Mouse (Mus musculus): ENCODE measurements around the gene Tln1.

The Tln1 gene

DNA sequence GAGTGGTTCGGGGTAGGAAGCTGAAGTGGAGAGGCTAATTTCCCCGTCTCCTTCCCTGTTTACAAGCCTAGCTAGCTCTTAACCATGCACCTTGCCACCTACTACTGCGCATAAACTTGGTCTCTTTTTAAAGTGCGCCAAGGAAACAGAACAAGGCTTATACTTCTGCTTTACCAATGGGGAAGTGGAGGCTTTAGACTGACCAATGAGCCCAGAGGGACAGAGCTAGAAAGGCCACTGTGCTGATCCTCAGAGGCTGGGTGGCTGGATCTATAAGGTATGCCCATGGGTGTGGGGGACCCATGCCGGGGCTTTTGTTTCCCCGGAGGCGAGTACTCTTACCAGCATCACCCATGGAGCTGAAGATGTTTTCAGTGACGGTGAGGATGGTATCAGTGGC lies 15.3 kb downstream of the Tln1 start:
- DNase-seq (ENCODE audit: low spot score in 2 of 2): no peak

DNA sequence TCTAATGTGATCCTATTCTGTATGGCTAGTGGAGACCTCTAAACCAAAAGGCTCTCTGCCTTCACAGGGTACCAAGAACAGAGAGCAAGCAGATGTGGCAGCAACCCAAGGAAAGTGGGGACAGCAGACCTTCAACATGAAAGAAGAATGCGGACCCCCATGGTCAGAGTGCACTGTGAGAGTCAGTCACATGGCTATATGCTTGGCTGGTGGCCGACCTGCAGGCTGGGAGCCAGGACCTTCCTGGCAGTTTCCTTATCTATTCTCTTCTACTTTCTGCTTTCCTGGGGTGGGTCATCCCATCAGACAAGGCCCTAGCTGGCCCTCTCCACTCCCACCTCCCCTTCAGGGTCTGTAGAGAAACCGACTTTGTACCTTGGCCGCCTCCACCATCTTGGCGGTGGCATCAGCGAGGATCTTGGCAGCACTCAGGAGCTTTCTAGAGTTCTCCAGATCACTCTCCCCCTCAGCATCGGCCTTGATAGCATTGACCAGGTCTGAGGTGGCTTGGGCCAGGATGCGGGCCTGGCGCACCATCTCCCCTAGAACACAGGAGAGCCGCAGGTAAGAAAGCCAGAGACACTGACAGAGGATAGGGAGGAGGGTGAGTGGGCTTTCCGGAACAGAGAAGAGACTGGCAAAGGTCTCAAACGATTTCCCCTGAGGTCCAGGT lies 16.0 kb downstream of the Tln1 start:
- DNase-seq (ENCODE audit: low spot score in 2 of 2): no peak

DNA sequence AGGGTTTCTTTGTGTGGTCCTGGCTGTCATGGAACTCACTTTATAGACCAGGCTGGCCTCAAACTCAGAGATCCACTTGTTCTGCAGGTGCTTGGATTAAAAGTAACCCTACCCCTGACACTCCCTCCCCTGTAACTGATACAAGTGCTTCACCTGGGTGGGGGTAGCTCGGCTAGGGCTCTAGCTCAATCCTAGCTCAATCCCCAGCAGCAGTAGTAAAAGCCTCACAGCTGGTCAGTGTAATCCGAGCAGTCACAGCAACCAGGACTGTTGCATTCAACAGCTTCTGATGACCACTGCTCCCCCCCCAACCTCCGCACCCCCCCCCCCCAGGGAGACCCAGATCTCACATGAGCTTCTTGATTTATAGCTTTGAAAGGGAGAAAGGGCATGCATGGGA lies 20.4 kb downstream of the Tln1 start:
- DNase-seq (ENCODE audit: low spot score in 2 of 2): no peak

DNA sequence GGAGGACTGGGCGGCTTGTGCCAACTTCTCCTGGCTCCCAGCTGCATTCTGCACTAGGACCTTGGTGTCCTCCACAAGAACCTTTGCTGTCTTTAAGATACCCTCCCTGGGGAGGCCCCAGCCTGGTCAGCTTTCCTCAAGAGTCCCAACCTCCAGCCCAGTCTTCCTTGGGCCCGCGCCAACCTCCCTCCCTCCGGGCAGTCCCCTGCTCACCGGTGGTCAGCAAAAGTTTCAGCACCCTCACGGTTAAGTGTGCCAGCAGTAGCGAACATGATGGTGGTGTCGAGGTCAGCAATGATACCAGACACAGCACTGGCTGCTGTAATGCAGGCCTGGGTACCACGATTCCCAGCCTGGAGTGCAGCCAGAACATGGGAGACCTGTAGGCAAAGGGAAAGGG lies 26.5 kb downstream of the Tln1 start:
- DNase-seq (ENCODE audit: low spot score in 2 of 2): no peak

DNA sequence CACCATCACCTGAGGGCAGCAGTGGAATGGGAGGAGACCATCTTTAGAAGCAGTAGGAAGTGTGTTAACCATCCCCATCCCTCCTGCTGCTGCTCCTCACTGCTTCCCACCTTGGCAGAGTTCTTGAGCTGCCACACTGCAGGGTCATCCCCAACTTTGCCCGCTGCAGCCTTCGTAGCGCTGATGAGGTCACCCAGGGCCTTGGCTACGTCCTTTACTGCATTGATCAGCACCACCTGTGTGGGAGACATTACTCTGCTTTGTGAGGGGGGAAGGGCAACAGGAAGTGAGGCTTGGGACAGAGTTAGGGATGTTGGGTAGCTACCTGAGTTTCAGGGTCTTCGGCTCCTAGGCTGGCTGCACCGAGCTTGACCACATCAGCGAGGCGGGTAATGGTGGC lies 26.9 kb downstream of the Tln1 start:
- DNase-seq (ENCODE audit: low spot score in 2 of 2): no peak

DNA sequence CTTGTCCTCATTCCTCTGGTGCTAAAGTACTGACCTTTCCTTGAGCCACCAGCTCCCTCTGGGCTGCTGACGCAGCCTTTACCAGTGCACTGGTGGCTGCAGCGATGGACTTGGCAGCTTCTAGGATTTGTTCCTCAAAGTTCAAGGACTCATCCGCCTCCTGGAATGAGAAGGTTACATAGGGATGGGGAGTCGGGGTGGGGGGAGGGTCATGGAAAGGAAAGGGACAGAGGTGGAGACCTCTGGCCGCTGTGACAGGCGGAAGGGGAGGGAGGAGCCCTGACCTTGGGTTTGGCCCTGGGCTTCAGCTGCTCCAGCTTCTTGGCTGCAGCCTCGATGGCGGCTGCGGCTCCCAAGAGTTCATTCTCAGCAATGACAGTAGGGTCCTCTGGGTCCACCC lies 29.2 kb downstream of the Tln1 start:
- DNase-seq (ENCODE audit: low spot score in 2 of 2): no peak

DNA sequence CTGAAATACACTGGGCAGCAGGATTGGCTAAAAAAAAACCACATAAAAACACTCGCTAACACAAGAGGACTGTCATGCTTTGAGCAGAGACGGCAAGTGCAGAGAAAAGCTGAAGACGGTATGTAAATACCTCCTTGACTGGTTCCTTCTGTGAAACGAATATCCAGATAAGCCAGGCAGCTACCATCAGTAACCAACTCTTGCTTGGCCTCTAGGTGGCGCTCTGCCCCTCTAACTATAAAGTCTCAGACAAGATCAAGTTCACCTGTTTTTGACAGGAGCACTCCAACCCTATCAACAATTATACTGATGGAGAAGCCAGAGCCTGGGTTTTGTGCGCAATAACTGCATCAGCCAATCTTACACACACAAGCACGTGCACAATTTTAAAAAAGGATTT lies 31.9 kb downstream of the Tln1 start:
- DNase-seq (ENCODE audit: low spot score in 2 of 2): peak; percentile 55 to 77

DNA sequence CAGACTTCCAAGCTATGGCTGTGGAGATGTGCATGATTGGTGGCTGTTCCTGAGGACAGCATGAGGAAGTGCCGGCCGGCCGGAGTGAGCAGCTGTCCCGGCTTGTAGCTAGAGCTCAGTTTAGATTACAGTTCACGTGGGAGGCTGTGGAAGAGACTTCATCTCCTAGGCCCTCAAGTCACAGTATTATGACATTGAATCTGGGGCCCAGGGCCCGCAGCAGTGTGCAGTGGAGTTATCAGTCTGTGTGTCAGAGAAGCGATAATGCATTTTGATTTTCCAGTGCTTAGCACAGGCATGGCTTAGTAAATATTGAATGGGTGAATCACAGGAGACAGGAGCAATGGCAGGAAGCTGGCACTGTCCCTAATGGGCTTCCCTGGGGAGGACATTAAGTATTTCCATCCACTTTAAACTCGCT lies 32.4 kb downstream of the Tln1 start:
- DNase-seq (ENCODE audit: low spot score in 2 of 2): no peak

DNA sequence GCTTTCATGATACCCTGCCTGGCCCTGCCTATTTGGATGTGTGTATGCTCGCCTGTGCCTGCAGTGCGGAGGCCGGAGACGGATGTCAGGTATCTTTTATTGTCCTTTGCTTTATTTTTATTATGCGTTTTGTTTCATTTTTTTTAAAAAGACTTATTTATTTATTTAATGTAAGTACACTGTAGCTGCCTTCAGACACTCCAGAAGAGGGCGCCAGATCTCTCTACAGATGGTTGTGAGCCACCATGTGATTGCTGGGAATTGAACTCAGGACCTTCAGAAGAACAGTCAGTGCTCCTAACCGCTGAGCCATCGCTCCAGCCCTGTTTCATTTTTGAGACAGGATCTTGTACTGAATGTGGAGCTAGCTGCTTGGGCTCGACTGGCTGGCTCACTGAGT lies 34.0 kb downstream of the Tln1 start:
- DNase-seq (ENCODE audit: low spot score in 2 of 2): no peak

DNA sequence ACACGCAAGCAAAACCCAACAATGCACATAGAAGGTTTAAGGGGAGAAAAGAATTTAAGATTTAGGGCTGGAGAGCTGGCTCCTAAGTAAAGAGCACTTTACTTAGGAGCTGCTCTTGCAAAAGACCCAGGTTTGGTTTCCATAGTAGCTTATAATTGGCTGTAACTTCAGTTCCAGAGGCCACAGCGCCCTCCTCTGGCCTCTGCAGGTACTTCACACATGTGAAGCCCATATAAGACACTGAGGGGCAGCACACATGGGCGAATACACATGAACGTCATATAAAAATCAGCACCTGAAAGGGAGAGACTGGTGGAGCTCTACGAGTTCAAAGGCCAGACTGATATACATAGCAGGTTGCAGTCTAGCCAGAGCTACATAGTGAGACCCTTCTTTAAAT lies 34.6 kb downstream of the Tln1 start:
- DNase-seq (ENCODE audit: low spot score in 2 of 2): no peak

DNA sequence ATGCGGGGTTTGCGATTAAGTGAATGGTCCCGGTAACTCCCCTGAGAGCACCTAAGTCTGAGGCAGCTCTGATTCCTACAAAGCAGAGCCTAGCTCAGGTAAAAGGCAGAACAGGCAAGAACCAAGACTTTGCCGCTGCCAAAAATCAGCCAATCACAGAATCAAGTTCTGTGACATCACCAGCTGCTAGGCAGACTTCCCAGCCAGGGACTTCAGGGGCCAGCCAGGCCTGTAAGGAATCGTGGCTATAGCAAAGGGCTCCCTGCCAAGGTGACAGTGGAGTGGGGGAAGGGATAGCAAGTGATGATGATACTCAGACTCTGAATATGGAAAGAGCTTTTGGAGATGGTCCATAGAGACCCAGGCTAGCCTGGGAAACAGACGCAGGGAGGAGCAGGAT lies 42.5 kb downstream of the Tln1 start:
- peak; percentile 66 to 84 for DNase-seq (ENCODE audit: low spot score in 2 of 2)

DNA sequence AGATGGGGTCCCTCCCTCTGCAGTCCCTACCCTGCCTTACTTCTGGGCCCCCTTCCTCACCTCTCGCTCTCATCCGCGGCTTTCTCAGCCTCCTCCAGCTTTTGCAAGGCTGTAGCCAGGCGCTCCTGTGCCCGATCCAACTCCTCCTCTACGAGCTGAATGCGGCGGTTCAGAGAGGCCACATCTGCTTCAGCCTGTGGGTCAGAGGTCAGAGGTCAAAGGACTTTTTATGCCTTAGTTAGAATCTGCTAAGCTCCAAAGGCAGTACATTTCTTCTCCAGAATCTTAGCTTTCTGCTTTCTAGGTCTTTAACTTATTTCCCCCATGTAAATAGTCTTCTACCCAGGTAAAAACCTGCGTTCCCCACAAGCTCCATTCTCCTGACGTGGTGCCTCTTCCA lies 42.9 kb downstream of the Tln1 start:
- DNase-seq (ENCODE audit: low spot score in 2 of 2): no peak

DNA sequence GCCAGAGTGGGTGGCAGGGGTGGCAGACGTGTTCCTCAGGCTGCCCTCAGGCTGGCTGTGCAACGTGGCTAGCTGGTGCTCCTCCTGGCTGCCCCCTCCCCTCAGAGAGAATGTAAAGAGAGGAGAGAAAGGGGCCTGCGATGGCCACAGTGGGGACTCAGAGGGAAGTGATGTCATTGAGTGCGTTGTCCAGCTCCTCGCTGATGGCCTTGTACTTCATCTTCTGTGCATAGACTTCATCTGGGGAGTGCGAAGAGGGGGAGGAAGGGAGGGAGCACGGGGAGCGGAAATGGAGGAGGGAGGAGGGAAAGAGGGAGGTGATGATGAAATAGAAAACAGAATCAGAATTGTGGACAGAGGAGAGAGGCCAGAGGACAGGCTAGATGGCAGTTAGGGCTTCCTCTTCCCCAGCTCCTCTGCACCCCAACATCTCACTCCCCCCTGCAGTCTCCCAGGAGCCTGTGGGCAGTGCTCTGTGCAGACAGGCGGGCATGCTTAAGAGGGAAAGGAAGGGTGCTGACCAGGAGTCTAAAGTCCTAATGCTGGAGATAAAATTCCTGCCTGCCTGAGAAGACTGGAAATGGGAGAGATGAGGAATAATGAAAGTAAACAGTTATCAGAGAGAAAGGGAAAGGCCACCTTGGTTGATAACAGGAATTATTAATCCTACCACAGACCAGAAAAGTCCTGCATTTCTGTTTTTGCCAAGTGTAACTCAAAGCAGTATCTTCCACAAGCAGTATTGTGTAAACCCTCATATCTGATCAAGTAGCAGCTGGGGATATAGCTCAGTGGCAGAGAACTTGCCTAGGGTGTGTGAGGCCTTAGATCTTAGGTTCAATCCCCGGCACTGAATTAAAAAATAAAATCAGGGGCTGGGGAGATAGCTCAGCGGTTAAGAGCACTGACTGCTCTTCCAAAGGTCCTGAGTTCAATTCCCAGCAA lies 46.5 kb downstream of the Tln1 start:
- DNase-seq (ENCODE audit: low spot score in 2 of 2): no peak

DNA sequence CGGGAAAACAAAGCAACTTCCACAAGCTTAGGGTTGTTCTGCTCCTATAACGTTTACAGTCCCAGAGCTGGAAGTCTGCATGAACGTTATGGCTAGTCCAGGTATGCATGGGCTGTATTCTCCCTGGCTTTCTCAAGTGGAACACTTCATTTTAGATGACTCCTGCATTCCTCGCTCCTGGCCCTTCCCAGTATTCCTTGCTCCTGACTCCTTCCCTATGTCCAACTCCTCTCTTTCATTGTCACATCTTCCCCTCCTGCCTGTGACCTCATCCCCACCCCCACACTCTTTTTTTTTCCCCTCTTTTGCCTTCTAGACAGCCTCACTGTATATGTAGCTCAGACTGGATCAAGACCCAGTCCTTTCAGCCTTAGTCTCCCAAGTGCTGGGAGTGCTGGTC lies 48.7 kb downstream of the Tln1 start:
- no peak for DNase-seq (ENCODE audit: low spot score in 2 of 2)

DNA sequence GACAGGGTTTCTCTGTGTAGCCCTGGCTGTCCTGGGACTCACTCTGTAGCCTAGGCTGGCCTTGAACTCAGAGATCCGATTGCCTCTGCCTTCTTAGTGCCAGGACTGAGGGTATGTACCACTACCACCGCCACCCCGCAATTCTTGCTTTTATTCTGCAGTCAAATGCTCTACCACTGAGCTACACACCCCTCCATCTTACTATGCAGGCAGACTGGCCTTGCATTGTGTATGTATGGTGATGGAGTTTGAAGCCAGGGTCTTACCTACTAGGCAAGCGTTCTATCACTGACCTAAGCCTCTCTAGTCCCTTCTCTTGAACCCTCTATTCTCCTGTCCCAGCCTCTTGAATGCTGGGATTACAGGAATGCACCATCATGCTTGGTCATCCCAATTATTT lies 49.2 kb downstream of the Tln1 start:
- DNase-seq (ENCODE audit: low spot score in 2 of 2): no peak

DNA sequence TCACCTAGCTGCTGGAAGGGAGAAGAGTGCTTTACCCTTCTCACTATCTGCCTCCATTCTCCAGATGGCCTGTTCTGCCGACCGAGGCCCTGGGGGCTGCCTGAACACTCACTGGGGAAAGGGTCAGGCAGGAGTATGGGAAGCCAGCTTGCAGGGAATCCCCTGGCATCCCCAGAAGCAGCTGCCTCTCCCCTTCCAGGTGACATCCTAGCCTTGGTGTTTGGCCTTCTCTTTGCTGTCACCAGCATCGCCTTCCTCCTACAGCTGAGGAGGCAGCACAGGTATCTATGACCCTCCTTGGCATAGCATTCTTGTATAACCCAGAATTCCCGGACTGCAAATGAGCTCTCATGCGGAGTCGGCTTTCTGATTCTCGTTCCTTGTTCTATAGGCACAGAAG lies 49.8 kb downstream of the Tln1 start:
- DNase-seq (ENCODE audit: low spot score in 2 of 2): no peak

DNA sequence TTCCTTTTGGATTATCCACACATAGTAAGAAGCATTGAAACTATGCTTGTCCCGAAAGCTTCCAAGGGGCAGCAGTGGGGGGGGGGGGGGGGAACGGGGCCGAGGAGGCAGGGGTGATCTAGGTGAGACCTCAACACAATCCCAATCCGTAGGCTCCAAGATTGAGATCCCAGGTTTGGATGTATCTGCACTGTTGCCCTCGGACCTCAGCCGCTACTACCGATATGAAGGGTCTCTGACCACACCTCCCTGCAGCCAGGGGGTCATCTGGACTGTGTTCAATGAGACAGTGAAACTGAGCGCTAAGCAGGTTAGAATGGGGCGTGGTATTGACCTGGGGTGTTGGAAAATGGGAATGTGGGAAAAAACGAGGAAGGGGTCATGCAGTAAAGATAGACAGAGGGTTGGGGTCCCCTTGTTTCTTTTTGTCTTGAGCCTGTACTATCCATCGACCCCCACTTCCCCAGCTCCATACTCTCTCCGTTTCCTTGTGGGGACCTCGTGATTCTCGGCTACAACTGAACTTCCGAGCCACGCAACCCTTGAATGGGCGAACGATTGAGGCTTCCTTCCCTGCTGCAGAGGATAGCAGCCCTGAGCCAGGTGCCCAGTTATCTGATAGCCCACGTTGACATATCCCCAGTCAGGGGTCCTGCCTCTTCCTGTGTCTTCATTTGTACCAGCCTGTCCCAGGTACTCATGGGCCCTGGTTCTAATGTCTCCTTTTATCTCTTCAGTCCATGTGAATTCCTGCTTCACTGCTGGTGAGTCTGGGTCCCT lies 50.6 kb downstream of the Tln1 start:
- DNase-seq (ENCODE audit: low spot score in 2 of 2): no peak

DNA sequence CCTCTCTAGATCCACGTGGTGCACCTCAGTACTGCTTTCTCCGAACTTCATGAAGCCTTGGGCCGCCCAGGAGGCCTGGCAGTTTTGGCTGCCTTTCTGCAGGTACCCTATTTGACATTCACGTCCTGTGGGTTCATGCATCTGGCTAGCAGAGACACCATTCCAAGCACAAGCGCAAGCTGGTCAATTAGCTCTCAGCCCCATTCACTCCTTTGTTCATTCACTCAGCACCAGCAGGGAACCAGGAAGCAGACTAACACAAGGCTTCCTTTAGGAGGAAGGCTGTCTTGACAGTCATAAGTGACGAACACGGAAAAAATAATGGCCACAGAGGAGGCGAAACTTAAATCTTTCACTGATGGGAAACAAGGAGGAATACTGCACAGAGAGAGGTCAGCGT lies 53.4 kb downstream of the Tln1 start:
- DNase-seq (ENCODE audit: low spot score in 2 of 2): no peak

DNA sequence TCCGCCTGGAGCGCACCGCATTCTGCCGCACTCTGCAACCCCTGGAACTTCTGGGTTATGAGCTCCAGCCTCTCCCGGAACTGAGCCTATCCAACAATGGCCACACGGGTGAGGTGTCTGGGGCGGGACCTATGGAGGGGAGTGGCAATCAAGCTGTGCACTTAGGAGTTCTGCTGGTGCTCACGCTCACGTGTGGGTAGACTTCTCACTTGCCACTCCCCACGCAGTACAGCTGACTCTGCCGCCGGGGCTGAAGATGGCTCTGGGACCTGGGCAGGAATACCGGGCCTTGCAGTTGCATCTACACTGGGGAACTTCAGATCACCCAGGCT lies 53.9 kb downstream of the Tln1 start:
- peak in 1 of 2 experiments; percentile 36 for DNase-seq (ENCODE audit: low spot score in 2 of 2)

DNA sequence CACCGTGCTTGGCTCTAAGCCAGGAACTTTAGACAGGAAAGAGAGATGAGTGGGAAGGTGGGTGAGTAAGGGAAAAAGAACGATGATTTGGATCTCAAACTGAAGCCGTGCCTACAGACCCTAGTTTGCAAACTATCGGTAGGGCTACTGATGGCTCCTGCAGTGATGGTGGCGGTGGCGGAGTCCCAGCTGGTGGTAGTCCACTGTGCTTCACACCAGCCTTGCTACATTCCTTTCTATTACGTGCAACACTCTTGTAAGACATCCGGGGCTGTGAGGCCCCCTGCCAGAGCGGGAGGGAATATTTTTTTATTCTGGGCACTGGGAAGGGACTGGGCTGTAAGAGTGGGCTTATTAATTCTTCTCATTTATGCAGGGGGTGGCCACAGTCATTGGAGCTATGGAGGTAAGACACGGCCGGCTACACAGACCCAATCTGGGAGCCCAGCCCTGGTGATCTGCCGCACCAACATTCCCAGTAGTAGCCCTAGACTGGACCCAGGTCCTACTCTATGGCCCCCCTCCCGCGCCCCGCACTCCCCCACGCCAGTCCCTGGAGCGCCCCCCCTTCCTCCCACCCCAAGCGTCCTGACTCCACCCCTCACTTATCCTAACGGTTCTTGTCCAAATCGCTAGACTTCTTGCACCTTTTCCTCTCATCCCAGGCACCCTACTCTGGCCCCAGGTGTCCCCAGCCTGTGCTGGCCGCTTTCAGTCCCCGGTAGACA lies 54.4 kb downstream of the Tln1 start:
- no peak for DNase-seq (ENCODE audit: low spot score in 2 of 2)

DNA sequence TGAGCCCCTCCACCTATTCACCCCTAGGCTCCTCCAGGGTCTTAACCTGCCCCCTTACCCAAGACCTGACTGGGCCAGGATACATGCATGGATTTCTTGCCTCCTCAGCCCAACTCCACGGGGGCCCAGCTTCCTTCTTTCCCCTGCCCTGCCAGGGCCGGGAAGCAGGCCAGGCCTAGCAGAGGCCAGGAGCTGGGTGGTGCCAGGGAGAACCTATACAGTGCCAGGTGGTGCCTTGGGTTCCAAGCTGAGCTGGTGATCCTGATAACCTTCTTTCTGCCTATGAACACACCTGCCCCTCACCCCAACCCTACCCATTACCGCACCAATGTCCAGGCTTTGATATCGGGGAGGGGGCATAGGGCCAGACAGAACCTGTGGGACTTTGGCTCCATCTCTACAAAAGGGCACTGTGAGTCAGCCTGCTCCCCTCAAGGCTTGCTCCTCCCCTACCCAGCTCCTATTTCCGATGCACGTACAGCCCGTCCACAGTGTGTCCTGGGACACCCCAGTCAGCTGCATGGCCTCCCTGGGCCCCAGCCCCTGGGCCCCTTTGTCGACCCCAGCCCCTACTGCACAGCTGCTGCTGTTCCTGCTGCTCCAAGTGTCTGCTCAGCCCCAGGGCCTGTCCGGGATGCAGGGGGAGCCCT lies 55.8 kb downstream of the Tln1 start, which contains the start of gene Car9:
Gene Car9, plus strand, starts transcription at position 431 of the 650 bp plus-strand sequence.
- no peak for DNase-seq (ENCODE audit: low spot score in 2 of 2)
